Mouse (Mus musculus) ES-Bruce4 (cell line): ENCODE measurements around the gene Slc22a8.

ENCODE experiments used
- CTCF ChIP-seq: IDR thresholded peaks from one replicate; pipeline ENCODE4 v1.8.1; 2011; ENCODE audit warnings: low read depth, low read length
- POLR2A ChIP-seq: IDR thresholded peaks from one replicate; pipeline ENCODE4 v1.8.1; 2011; ENCODE audit warnings: low read length; ENCODE audit not compliant: insufficient read depth

DNA sequence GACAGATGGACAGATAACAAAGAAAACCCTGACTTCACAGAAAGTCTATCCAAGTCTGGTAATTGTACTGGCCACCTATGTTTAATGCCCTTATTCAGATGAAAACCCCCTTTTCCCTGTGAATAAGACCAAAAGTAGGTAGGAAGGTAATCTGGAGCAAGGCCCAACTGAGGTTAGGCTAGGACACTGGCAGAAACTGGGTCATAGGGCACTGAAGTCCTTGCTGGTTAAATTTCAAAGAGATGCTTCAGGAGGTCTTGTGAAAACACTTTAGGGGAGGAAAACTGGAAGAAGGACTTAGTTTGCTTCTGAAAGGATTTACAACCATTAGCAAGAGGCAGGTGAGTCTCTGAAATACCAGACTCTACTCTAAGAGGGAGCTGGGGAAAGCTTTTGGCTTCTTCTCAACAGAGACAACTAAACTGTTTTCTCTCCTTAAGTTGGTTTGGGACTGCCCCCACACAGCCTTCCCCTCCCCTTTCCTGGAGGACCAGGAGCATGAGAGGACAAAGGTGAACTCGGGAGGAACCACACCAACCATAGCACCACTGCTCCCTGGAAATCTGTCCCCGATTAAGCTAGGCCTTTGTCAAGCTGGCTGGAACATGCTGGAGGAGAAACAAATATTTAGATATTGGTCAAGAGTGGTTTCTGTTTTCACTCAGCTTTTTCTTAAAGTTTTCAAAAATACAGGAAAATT lies 20.6 kb upstream of the Slc22a8 start:
- TF ChIP-seq POLR2A (no peak), CTCF (no peak)
